In the genomic region with DNA sequence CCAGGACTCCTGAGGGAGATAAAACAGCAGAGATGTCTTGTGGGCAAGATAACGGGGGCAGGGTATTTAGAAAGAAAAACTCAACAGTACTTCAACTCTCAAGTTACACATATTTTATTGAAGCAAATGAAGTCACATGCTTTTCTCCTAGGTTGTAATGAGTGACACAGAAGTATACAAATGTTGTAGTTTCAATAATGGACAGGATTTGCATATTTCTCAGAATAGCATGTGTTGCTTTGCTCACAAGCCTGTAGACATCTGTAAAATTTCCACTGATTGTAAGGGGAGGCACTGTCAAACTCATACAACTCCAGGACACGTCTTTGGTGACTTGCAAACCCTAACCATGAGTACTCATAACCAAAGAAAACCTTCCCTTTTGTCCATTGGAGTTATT, we compare ENCODE assay signal across 31 mouse cellular contexts.
"Had no signal": no experiment of that assay in that cellular context is flagged by ENCODE, and none has a peak within 500 bp of the region (broad histone marks: within the 10 kb centered on the region; RNA-seq: fewer than 3 reads in every experiment).

No protein-coding gene starts in this region.

- H3K4me1 ChIP-seq: hindbrain, embryonic 12.5 days; intestine, embryonic 15.5 days had no signal

- H3K9ac ChIP-seq: heart, embryonic 12.5 days; heart, embryonic 13.5 days; heart, embryonic 15.5 days; hindbrain, embryonic 12.5 days; hindbrain, embryonic 13.5 days; hindbrain, embryonic 14.5 days; hindbrain, embryonic 15.5 days; intestine, embryonic 15.5 days; kidney, embryonic 15.5 days had no signal

- DNase-seq: heart, postnatal 10 days; heart, postnatal 14 days; heart, postnatal 36 days; heart, postnatal 4 days; kidney, adult 11 months; kidney, adult 18-20 months; kidney, adult 2 months; kidney, adult 8-10 months; kidney, adult 9 months; kidney, postnatal 10 days; kidney, postnatal 14 days; kidney, postnatal 25 days; kidney, postnatal 36 days; kidney, postnatal 4 days; layer of hippocampus, adult 9-11 months; layer of hippocampus, postnatal 36 days had no signal

- H3K27ac ChIP-seq: heart, embryonic 15.5 days; hindbrain, embryonic 10.5 days; hindbrain, embryonic 12.5 days; hindbrain, embryonic 13.5 days; hindbrain, embryonic 14.5 days; hindbrain, embryonic 15.5 days; hindbrain, postnatal 0 days; intestine, embryonic 15.5 days; kidney, embryonic 15.5 days; kidney, postnatal 0 days; layer of hippocampus, adult 2 months; left cerebral cortex, adult 2 months had no signal

- H3K4me3 ChIP-seq: heart, embryonic 12.5 days; heart, embryonic 13.5 days; heart, embryonic 15.5 days; hindbrain, embryonic 10.5 days; hindbrain, embryonic 12.5 days; hindbrain, embryonic 13.5 days; hindbrain, embryonic 15.5 days; intestine, embryonic 15.5 days; kidney, embryonic 15.5 days; layer of hippocampus, adult 2 months; left cerebral cortex, adult 2 months had no signal

- H3K27me3 ChIP-seq: heart, embryonic 12.5 days; heart, embryonic 13.5 days; heart, embryonic 15.5 days; hindbrain, embryonic 12.5 days; hindbrain, embryonic 13.5 days; hindbrain, embryonic 15.5 days; intestine, embryonic 15.5 days; kidney, embryonic 15.5 days had no signal

- H3K36me3 ChIP-seq: heart, embryonic 12.5 days; heart, embryonic 13.5 days; heart, embryonic 15.5 days; hindbrain, embryonic 10.5 days; hindbrain, embryonic 12.5 days; hindbrain, embryonic 13.5 days; hindbrain, embryonic 15.5 days; intestine, embryonic 15.5 days; kidney, embryonic 15.5 days had no signal

- H3K4me2 ChIP-seq: heart, embryonic 11.5 days; heart, embryonic 12.5 days; heart, embryonic 13.5 days; heart, embryonic 15.5 days; hindbrain, embryonic 12.5 days; hindbrain, embryonic 13.5 days; hindbrain, embryonic 14.5 days; hindbrain, embryonic 15.5 days; intestine, embryonic 15.5 days; kidney, embryonic 15.5 days had no signal

- H3K9me3 ChIP-seq: heart, embryonic 12.5 days; heart, embryonic 13.5 days; heart, embryonic 15.5 days; hindbrain, embryonic 10.5 days; hindbrain, embryonic 12.5 days; hindbrain, embryonic 13.5 days; hindbrain, embryonic 15.5 days; intestine, embryonic 15.5 days; kidney, embryonic 15.5 days had no signal
